Mouse (Mus musculus): ENCODE data around the gene Trappc2.

GRCm38 (mm10) chrX:166416196-166416595 lies 24.2 kb upstream of the Trappc2 start:
- no peak for TF ChIP-seq POLR2A (IDR thresholded peaks at IDR 0.05; ENCODE audit: low read depth, low read length)
- no peak for TF ChIP-seq CTCF (IDR thresholded peaks at IDR 0.05; ENCODE audit: extremely low read depth, insufficient read length, insufficient replicate concordance, low read depth, low read length)

Measured in small intestine, adult 2 months (tissue).